In genomic region chr17:35218516-35219193, GRCm38 (mm10) we compare ENCODE assay signal across 10 mouse cellular contexts. TPM values are rescaled to one million over a fixed set of nuclear protein-coding genes. Genes with fewer than 3 reads are reported as not detected.
DNase-seq lines count a peak whose midpoint lies in the region; ATAC-seq and TF ChIP-seq lines count a peak whose summit lies in the region.
"Had no signal": no experiment of that assay in that cellular context is flagged by ENCODE, and none has a peak within 500 bp of the region (broad histone marks: within the 10 kb centered on the region; RNA-seq: fewer than 3 reads in every experiment).

No protein-coding gene starts in this region.

- no peak for TF ChIP-seq CTCF in kidney, postnatal 0 days (IDR thresholded peaks at IDR 0.05; ENCODE audit: low read depth)

- 0 out of 2 replicates have a peak, but pooled peaks cover 3% of the 10 kb centered on the region for H3K4me1 ChIP-seq in embryonic facial prominence, embryonic 12.5 days
- H3K4me1 ChIP-seq in embryonic facial prominence, embryonic 10.5 days, result peaks cover 22% of the 10 kb centered on the region
- H3K4me1 ChIP-seq in kidney, postnatal 0 days (replicated peaks; ENCODE audit: insufficient read depth, low read length), result no peaks in the 10 kb centered on the region; the same call in 1 of the 2 replicates
- H3K4me1 ChIP-seq in limb, embryonic 10.5 days, result peaks cover 18% of the 10 kb centered on the region; the same call in 1 of the 2 replicates
- H3K4me1 ChIP-seq in forebrain, embryonic 15.5 days, result no peaks in the 10 kb centered on the region
- H3K4me1 ChIP-seq: midbrain, embryonic 12.5 days had no signal

- H3K4me2 ChIP-seq in embryonic facial prominence, embryonic 12.5 days (replicated peaks), result no peak overlapping the region
- H3K4me2 ChIP-seq in kidney, postnatal 0 days (ENCODE audit: low read length), result no peak overlapping the region
- no peak overlapping the region for H3K4me2 ChIP-seq in forebrain, embryonic 15.5 days (replicated peaks)
- H3K4me2 ChIP-seq: midbrain, embryonic 12.5 days had no signal

- H3K27ac ChIP-seq in embryonic facial prominence, embryonic 12.5 days, result 0 out of 2 replicates have a peak overlapping the region, but pooled peaks have one; percentile 6
- H3K27ac ChIP-seq in embryonic facial prominence, embryonic 10.5 days (replicated peaks), result no peak overlapping the region
- H3K27ac ChIP-seq in kidney, postnatal 0 days, result peak overlapping the region; percentile 57
- no peak overlapping the region; the same call in 1 of the 2 replicates for H3K27ac ChIP-seq in limb, embryonic 10.5 days
- no peak overlapping the region for H3K27ac ChIP-seq in forebrain, embryonic 15.5 days (replicated peaks)
- H3K27ac ChIP-seq: midbrain, embryonic 12.5 days had no signal

- H3K4me3 ChIP-seq in embryonic facial prominence, embryonic 12.5 days, result no peak overlapping the region
- no peak overlapping the region for H3K4me3 ChIP-seq in embryonic facial prominence, embryonic 10.5 days
- H3K4me3 ChIP-seq in kidney, postnatal 0 days (replicated peaks; ENCODE audit: low read depth, low read length), result no peak overlapping the region
- H3K4me3 ChIP-seq in limb, embryonic 10.5 days, result no peak overlapping the region
- no peak overlapping the region for H3K4me3 ChIP-seq in forebrain, embryonic 15.5 days
- H3K4me3 ChIP-seq: midbrain, embryonic 12.5 days had no signal

- H3K27me3 ChIP-seq in embryonic facial prominence, embryonic 12.5 days, result no peaks in the 10 kb centered on the region
- no peaks in the 10 kb centered on the region for H3K27me3 ChIP-seq in embryonic facial prominence, embryonic 10.5 days (replicated peaks; ENCODE audit: low read depth, poor library complexity, severe bottlenecking)
- H3K27me3 ChIP-seq in kidney, postnatal 0 days (ENCODE audit: insufficient read depth, low read length), result no peaks in the 10 kb centered on the region
- H3K27me3 ChIP-seq in limb, embryonic 10.5 days (ENCODE audit: low read depth, poor library complexity, severe bottlenecking), result no peaks in the 10 kb centered on the region
- H3K27me3 ChIP-seq in forebrain, embryonic 15.5 days, result no peaks in the 10 kb centered on the region
- H3K27me3 ChIP-seq: midbrain, embryonic 12.5 days had no signal

- 76% methylated on average over 18 of the region's 18 CpGs for WGBS in embryonic facial prominence, embryonic 12.5 days
- 79% methylated on average over 18 of the region's 18 CpGs for WGBS in embryonic facial prominence, embryonic 10.5 days
- WGBS in kidney, postnatal 0 days, result 72% methylated on average over 18 of the region's 18 CpGs
- 90% methylated on average over 18 of the region's 18 CpGs for WGBS in limb, embryonic 10.5 days
- 85% methylated on average over 18 of the region's 18 CpGs for WGBS in forebrain, embryonic 15.5 days

- peaks cover 24% of the 10 kb centered on the region for H3K36me3 ChIP-seq in embryonic facial prominence, embryonic 12.5 days
- peaks cover 44% of the 10 kb centered on the region for H3K36me3 ChIP-seq in embryonic facial prominence, embryonic 10.5 days (replicated peaks)
- peaks cover 12% of the 10 kb centered on the region; the same call in 1 of the 2 replicates for H3K36me3 ChIP-seq in kidney, postnatal 0 days (ENCODE audit: insufficient read depth, low read length)
- peaks cover 40% of the 10 kb centered on the region for H3K36me3 ChIP-seq in limb, embryonic 10.5 days
- H3K36me3 ChIP-seq in forebrain, embryonic 15.5 days, result peaks cover 18% of the 10 kb centered on the region

- ATAC-seq in embryonic facial prominence, embryonic 12.5 days (ENCODE audit: insufficient number of reproducible peaks, insufficient read depth, low FRiP score, low TSS enrichment), result no peak
- no peak for ATAC-seq in kidney, postnatal 0 days (replicated peaks; ENCODE audit: low FRiP score, low read depth)
- ATAC-seq in monocyte, adult 5-6 weeks (replicated peaks; ENCODE audit: insufficient number of reproducible peaks, low FRiP score, low TSS enrichment, poor library complexity, severe bottlenecking), result peak; percentile 50
- ATAC-seq in forebrain, embryonic 15.5 days (replicated peaks), result no peak

- H3K9ac ChIP-seq in embryonic facial prominence, embryonic 12.5 days, result no peak overlapping the region
- no peak overlapping the region for H3K9ac ChIP-seq in kidney, postnatal 0 days (ENCODE audit: low read depth, low read length)
- no peak overlapping the region for H3K9ac ChIP-seq in forebrain, embryonic 15.5 days (replicated peaks)
- H3K9ac ChIP-seq: midbrain, embryonic 12.5 days had no signal

- DNase-seq in embryonic facial prominence, embryonic 10.5 days (ENCODE audit: low spot score), result no peak
- DNase-seq in heart, adult 18-20 months, result peak; percentile 56 to 80
- DNase-seq in kidney, postnatal 0 days (ENCODE audit: low spot score), result no peak
- no peak for DNase-seq in limb, embryonic 10.5 days (ENCODE audit: low spot score)
- DNase-seq in gastrocnemius, postnatal 4 days (ENCODE audit: low spot score in 2 of 2), result no peak

- no peaks in the 10 kb centered on the region for H3K9me3 ChIP-seq in embryonic facial prominence, embryonic 12.5 days
- H3K9me3 ChIP-seq in embryonic facial prominence, embryonic 10.5 days, result no peaks in the 10 kb centered on the region
- no peaks in the 10 kb centered on the region for H3K9me3 ChIP-seq in kidney, postnatal 0 days (replicated peaks; ENCODE audit: low read length)
- no peaks in the 10 kb centered on the region for H3K9me3 ChIP-seq in limb, embryonic 10.5 days (replicated peaks)
- H3K9me3 ChIP-seq in forebrain, embryonic 15.5 days, result no peaks in the 10 kb centered on the region
- H3K9me3 ChIP-seq: midbrain, embryonic 12.5 days had no signal

RNA-seq across cellular contexts. Expression of gene Gm16181, which starts 2.0 kb away (rescaled TPM):
- 1.0 TPM in 1 of 2 replicates, not detected in the other for polyA plus RNA-seq in embryonic facial prominence, embryonic 12.5 days (2016; fragmentation: Nextera tagmentation; extraction: Ambion mirVana)
- polyA plus RNA-seq in embryonic facial prominence, embryonic 10.5 days (2016; fragmentation: Nextera tagmentation; extraction: Ambion mirVana), result 0.33 and 0.40 TPM in 2 replicates
- total RNA-seq in heart, adult 18-20 months (2021), result not detected
- polyA plus RNA-seq in kidney, postnatal 0 days (2015; fragmentation: Nextera tagmentation; extraction: Ambion mirVana), result 0.25 and 0.29 TPM in 2 replicates
- total RNA-seq in monocyte, adult 5-6 weeks (2017), result 0.64 to 2.9 TPM (median 2.7 TPM) in 3 replicates
- 0.30 and 0.33 TPM in 2 replicates for polyA plus RNA-seq in limb, embryonic 10.5 days (2016; fragmentation: Nextera tagmentation; extraction: Ambion mirVana)
- 0.61 and 1.1 TPM in 2 replicates for polyA plus RNA-seq in forebrain, embryonic 15.5 days (2015; fragmentation: Nextera tagmentation; extraction: Ambion mirVana)
- under 1 TPM in 1 of 2 experiments, not detected in 1; 0.52 TPM for total RNA-seq in gastrocnemius, postnatal 4 days (2021)
- polyA plus RNA-seq: embryonic facial prominence, embryonic 11.5 days had no signal

RNA-seq across cellular contexts. Expression of gene Lta, which starts 13.5 kb away (rescaled TPM):
- polyA plus RNA-seq in embryonic facial prominence, embryonic 12.5 days (2016; fragmentation: Nextera tagmentation; extraction: Ambion mirVana), result 0.22 and 0.27 TPM in 2 replicates
- not detected in 2 replicates for polyA plus RNA-seq in embryonic facial prominence, embryonic 10.5 days (2016; fragmentation: Nextera tagmentation; extraction: Ambion mirVana)
- 1 to 10 TPM in 1 of 2 experiments, not detected in 1; 1.0 TPM for total RNA-seq in heart, adult 18-20 months (2021)
- 0.15 TPM in 1 of 2 replicates, not detected in the other for polyA plus RNA-seq in kidney, postnatal 0 days (2015; fragmentation: Nextera tagmentation; extraction: Ambion mirVana)
- total RNA-seq in monocyte, adult 5-6 weeks (2017), result 1.7 TPM in 1 of 3 replicates, not detected in the others
- not detected in 2 replicates for polyA plus RNA-seq in limb, embryonic 10.5 days (2016; fragmentation: Nextera tagmentation; extraction: Ambion mirVana)
- 0.36 TPM in 1 of 2 replicates, not detected in the other for polyA plus RNA-seq in forebrain, embryonic 15.5 days (2015; fragmentation: Nextera tagmentation; extraction: Ambion mirVana)
- total RNA-seq in gastrocnemius, postnatal 4 days (2021), result under 1 TPM; 0.31 to 0.32 TPM
- polyA plus RNA-seq: embryonic facial prominence, embryonic 11.5 days; midbrain, embryonic 12.5 days had no signal

RNA-seq across cellular contexts. Expression of gene Atp6v1g2, which starts 14.8 kb away (rescaled TPM):
- 4.5 and 5.5 TPM in 2 replicates for polyA plus RNA-seq in embryonic facial prominence, embryonic 12.5 days (2016; fragmentation: Nextera tagmentation; extraction: Ambion mirVana)
- 5.2 and 5.6 TPM in 2 replicates for polyA plus RNA-seq in embryonic facial prominence, embryonic 10.5 days (2016; fragmentation: Nextera tagmentation; extraction: Ambion mirVana)
- total RNA-seq in heart, adult 18-20 months (2021), result 1 to 10 TPM; 2.1 to 2.3 TPM
- 6.6 and 6.7 TPM in 2 replicates for polyA plus RNA-seq in kidney, postnatal 0 days (2015; fragmentation: Nextera tagmentation; extraction: Ambion mirVana)
- total RNA-seq in monocyte, adult 5-6 weeks (2017), result 1.4 to 6.5 TPM (median 2.6 TPM) in 3 replicates
- 4.5 and 5.2 TPM in 2 replicates for polyA plus RNA-seq in limb, embryonic 10.5 days (2016; fragmentation: Nextera tagmentation; extraction: Ambion mirVana)
- 38.2 and 41.5 TPM in 2 replicates for polyA plus RNA-seq in forebrain, embryonic 15.5 days (2015; fragmentation: Nextera tagmentation; extraction: Ambion mirVana)
- total RNA-seq in gastrocnemius, postnatal 4 days (2021), result 1 to 10 TPM; 2.7 to 3.2 TPM

RNA-seq across cellular contexts. Expression of gene Tnf, which starts 16.8 kb away (rescaled TPM):
- polyA plus RNA-seq in embryonic facial prominence, embryonic 12.5 days (2016; fragmentation: Nextera tagmentation; extraction: Ambion mirVana), result 0.15 and 0.25 TPM in 2 replicates
- not detected in 2 replicates for polyA plus RNA-seq in embryonic facial prominence, embryonic 10.5 days (2016; fragmentation: Nextera tagmentation; extraction: Ambion mirVana)
- total RNA-seq in heart, adult 18-20 months (2021), result under 1 TPM; 0.25 to 0.28 TPM
- polyA plus RNA-seq in kidney, postnatal 0 days (2015; fragmentation: Nextera tagmentation; extraction: Ambion mirVana), result 0.19 and 0.25 TPM in 2 replicates
- total RNA-seq in monocyte, adult 5-6 weeks (2017), result 37.0 to 62.7 TPM (median 38.1 TPM) in 3 replicates
- 0.14 TPM in 1 of 2 replicates, not detected in the other for polyA plus RNA-seq in limb, embryonic 10.5 days (2016; fragmentation: Nextera tagmentation; extraction: Ambion mirVana)
- polyA plus RNA-seq in forebrain, embryonic 15.5 days (2015; fragmentation: Nextera tagmentation; extraction: Ambion mirVana), result not detected in 2 replicates
- 1 to 10 TPM; 1.1 to 1.7 TPM for total RNA-seq in gastrocnemius, postnatal 4 days (2021)
- polyA plus RNA-seq: embryonic facial prominence, embryonic 11.5 days; midbrain, embryonic 12.5 days had no signal

RNA-seq across cellular contexts. Expression of gene Nfkbil1, which starts 16.9 kb away (rescaled TPM):
- 13.0 and 13.3 TPM in 2 replicates for polyA plus RNA-seq in embryonic facial prominence, embryonic 12.5 days (2016; fragmentation: Nextera tagmentation; extraction: Ambion mirVana)
- 9.3 and 9.6 TPM in 2 replicates for polyA plus RNA-seq in embryonic facial prominence, embryonic 10.5 days (2016; fragmentation: Nextera tagmentation; extraction: Ambion mirVana)
- total RNA-seq in heart, adult 18-20 months (2021), result 1 to 10 TPM; 8.2 to 8.3 TPM
- 11.7 and 14.5 TPM in 2 replicates for polyA plus RNA-seq in kidney, postnatal 0 days (2015; fragmentation: Nextera tagmentation; extraction: Ambion mirVana)
- total RNA-seq in monocyte, adult 5-6 weeks (2017), result 3.6 to 10.9 TPM (median 5.1 TPM) in 3 replicates
- 10.7 and 12.1 TPM in 2 replicates for polyA plus RNA-seq in limb, embryonic 10.5 days (2016; fragmentation: Nextera tagmentation; extraction: Ambion mirVana)
- polyA plus RNA-seq in forebrain, embryonic 15.5 days (2015; fragmentation: Nextera tagmentation; extraction: Ambion mirVana), result 11.7 and 12.3 TPM in 2 replicates
- 10 to 100 TPM; 13.9 to 15.8 TPM for total RNA-seq in gastrocnemius, postnatal 4 days (2021)

Comparison
In these comparisons a context has a peak if more than half of its experiments do, and no peak if none do; other contexts are left out.
1. H3K27ac ChIP-seq: peak in embryonic facial prominence, embryonic 12.5 days (single experiment) and kidney, postnatal 0 days (single experiment); none in embryonic facial prominence, embryonic 10.5 days (single experiment), limb, embryonic 10.5 days (single experiment) and forebrain, embryonic 15.5 days (single experiment).
2. DNase-seq: peak in heart, adult 18-20 months (2 of 2); none in embryonic facial prominence, embryonic 10.5 days (single experiment), kidney, postnatal 0 days (single experiment), limb, embryonic 10.5 days (single experiment) and gastrocnemius, postnatal 4 days (0 of 2).